Mouse (Mus musculus) lung, postnatal 0 days (tissue): Measurements from ENCODE around the gene Fam219a. TPM values are rescaled to one million over a fixed set of nuclear protein-coding genes. Genes with fewer than 3 reads are reported as not detected.

ENCODE experiments used
- ATAC-seq: fragments of 200-750 bp; cut with Nextera tagmentation; 2 replicates; pipeline ENCODE4 v1.8.0; 2017; ENCODE audit warnings: moderate library complexity
- DNase-seq: peaks from one replicate; pipeline ENCODE4 v3.0.0-alpha.2; 2016; ENCODE audit warnings: low spot score
- H3K27ac ChIP-seq: fragments of 300-500 bp; sonication (generic); 2 replicates; pipeline ENCODE4 v1.5.1; 2014; ENCODE audit warnings: antibody characterized with exemption, mild to moderate bottlenecking, low read length, mixed read lengths
- H3K27me3 ChIP-seq: fragments of 300-500 bp; sonication (generic); replicated peaks from 2 replicates; pipeline ENCODE4 v1.6.1; 2014; ENCODE audit warnings: low read length, mixed read lengths; ENCODE audit not compliant: insufficient read depth
- H3K36me3 ChIP-seq: fragments of 300-500 bp; sonication (generic); 2 replicates; pipeline ENCODE4 v1.6.1; 2014; ENCODE audit warnings: low read length, mixed read lengths; ENCODE audit not compliant: insufficient read depth
- H3K4me1 ChIP-seq: fragments of 300-500 bp; sonication (generic); 2 replicates; pipeline ENCODE4 v1.6.1; 2014; ENCODE audit warnings: antibody characterized with exemption, low read depth, low read length, mixed read lengths; ENCODE audit not compliant: insufficient read depth
- H3K4me2 ChIP-seq: fragments of 300-500 bp; sonication (generic); replicated peaks from 2 replicates; pipeline ENCODE4 v1.6.1; 2014; ENCODE audit warnings: low read depth, mild to moderate bottlenecking, low read length, moderate library complexity, mixed read lengths
- H3K4me3 ChIP-seq: fragments of 300-500 bp; sonication (generic); 2 replicates; pipeline ENCODE4 v1.5.1; 2014; ENCODE audit warnings: low read depth, low read length
- H3K9ac ChIP-seq: fragments of 300-500 bp; sonication (generic); replicated peaks from 2 replicates; pipeline ENCODE4 v1.6.1; 2014; ENCODE audit warnings: low read depth, mild to moderate bottlenecking
- H3K9me3 ChIP-seq: fragments of 300-500 bp; sonication (generic); 2 replicates; pipeline ENCODE4 v1.6.1; 2016; ENCODE audit warnings: low read length, mixed read lengths
- CTCF ChIP-seq: IDR thresholded peaks from 2 replicates; pipeline ENCODE4 v1.5.1; 2016; ENCODE audit warnings: antibody characterized with exemption, mild to moderate bottlenecking
- EP300 ChIP-seq: IDR thresholded peaks from 2 replicates; pipeline ENCODE4 v1.6.1; 2016; ENCODE audit warnings: antibody characterized with exemption, mild to moderate bottlenecking, control low read depth
- WGBS: fragments of 180-500 bp; shearing (Covaris S2); extraction: QIAGEN DNeasy Blood & Tissue Kit; methylation state at CpG from one replicate; pipeline ENCODE4 v1.1.7; 2014; 5-methylcytosine and 5-hydroxymethylcytosine counted together
- polyA plus RNA-seq: library from polyadenylated mRNA; unstranded; fragments of >200 nt; fragmentation: Nextera tagmentation; extraction: Ambion mirVana; gene quantifications from 2 replicates; pipeline ENCODE4 v1.2.1, GENCODE M21; 2015

Fam219a gene
- polyA plus RNA-seq, 1 experiment from 2014 or later = 4.7 TPM

GRCm38 (mm10) chr4:41545985-41546384 lies 23.4 kb downstream of the Fam219a start:
- H3K4me2 ChIP-seq = no peak overlapping the region
- no peak for TF ChIP-seq CTCF
- TF ChIP-seq EP300 = no peak
- H3K9me3 ChIP-seq = no peaks in the 10 kb centered on the region
- WGBS = 13% methylated on average over 8 of the region's 8 CpGs
- no peak overlapping the region for H3K9ac ChIP-seq
- DNase-seq = peak; percentile 49
- no peaks in the 10 kb centered on the region for H3K36me3 ChIP-seq
- peak; percentile 11; the same call in 1 of the 2 replicates for ATAC-seq
- H3K4me3 ChIP-seq = no peak overlapping the region
- no peaks in the 10 kb centered on the region for H3K4me1 ChIP-seq
- H3K27me3 ChIP-seq = no peaks in the 10 kb centered on the region
- H3K27ac ChIP-seq = no peak overlapping the region

DNA sequence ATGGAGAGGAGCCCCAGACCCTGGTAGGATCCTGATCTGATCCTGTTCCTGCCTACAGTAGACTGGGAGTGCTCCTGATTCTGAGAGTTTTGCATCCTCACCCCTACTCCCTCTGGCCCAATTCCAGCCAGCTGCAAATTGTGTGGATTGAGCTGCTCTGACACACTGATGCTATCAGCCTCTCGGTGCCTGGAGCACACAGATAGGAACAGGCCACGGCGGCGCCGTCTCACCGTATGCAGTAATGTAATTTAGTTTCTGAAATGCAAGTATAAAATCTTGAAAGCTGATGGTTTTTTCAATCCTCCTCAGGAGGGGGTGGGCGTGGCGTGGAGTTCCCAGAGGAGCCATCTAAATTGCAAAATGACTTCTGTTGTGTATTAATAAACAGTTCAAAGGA lies 27.2 kb downstream of the Fam219a start:
- DNase-seq (no peak), ATAC-seq (no peak)
- Histone ChIP-seq H3K4me1 (no peaks in the 10 kb centered on the region), H3K9ac (no peak overlapping the region), H3K9me3 (no peaks in the 10 kb centered on the region), H3K4me2 (no peak overlapping the region), H3K4me3 (no peak overlapping the region), H3K27ac (no peak overlapping the region), H3K27me3 (no peaks in the 10 kb centered on the region), H3K36me3 (no peaks in the 10 kb centered on the region)
- 67% methylated on average over 8 of the region's 8 CpGs for WGBS
- TF ChIP-seq CTCF (no peak), EP300 (no peak)

- no peaks in the 10 kb centered on the region for H3K4me1 ChIP-seq
- no peak for TF ChIP-seq EP300
- TF ChIP-seq CTCF = no peak
- no peaks in the 10 kb centered on the region for H3K9me3 ChIP-seq
- H3K4me3 ChIP-seq = no peak overlapping the region
- 63% methylated on average over 5 of the region's 5 CpGs for WGBS
- no peaks in the 10 kb centered on the region for H3K36me3 ChIP-seq
- H3K27me3 ChIP-seq = no peaks in the 10 kb centered on the region
- no peak overlapping the region for H3K9ac ChIP-seq
- ATAC-seq (no peak), DNase-seq (no peak)
- H3K4me2 ChIP-seq = no peak overlapping the region
- H3K27ac ChIP-seq = no peak overlapping the region
Measured at GRCm38 (mm10) chr4:41534866-41535265, 34.5 kb downstream of the Fam219a start.

DNA sequence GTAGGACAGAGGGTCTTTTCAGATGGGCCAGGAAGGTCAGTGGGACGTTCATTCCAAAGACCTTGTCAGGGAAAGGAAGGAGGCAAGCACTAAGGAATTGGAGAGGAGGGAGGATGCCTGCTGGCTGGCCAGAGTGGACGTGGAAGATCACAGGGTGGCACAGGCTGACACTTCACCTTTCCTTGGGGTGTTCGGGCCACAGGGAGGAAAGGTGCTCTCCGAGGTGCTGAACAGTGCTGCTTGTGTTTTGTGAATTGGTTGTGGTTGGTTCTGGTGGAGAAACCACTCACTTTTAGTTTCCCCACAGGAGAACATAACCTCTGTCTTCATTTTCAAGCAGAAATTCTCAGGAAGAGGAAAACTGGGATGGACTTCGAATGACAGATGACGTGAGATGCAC lies 36.9 kb downstream of the Fam219a start:
- Histone ChIP-seq H3K4me2 (no peak overlapping the region), H3K9ac (no peak overlapping the region), H3K4me1 (no peaks in the 10 kb centered on the region), H3K9me3 (no peaks in the 10 kb centered on the region), H3K27ac (no peak overlapping the region), H3K36me3 (no peaks in the 10 kb centered on the region), H3K4me3 (no peak overlapping the region), H3K27me3 (no peaks in the 10 kb centered on the region)
- WGBS = 21% methylated on average over 6 of the region's 6 CpGs
- DNase-seq (no peak), ATAC-seq (no peak)
- TF ChIP-seq EP300 (no peak), CTCF (no peak)

DNA sequence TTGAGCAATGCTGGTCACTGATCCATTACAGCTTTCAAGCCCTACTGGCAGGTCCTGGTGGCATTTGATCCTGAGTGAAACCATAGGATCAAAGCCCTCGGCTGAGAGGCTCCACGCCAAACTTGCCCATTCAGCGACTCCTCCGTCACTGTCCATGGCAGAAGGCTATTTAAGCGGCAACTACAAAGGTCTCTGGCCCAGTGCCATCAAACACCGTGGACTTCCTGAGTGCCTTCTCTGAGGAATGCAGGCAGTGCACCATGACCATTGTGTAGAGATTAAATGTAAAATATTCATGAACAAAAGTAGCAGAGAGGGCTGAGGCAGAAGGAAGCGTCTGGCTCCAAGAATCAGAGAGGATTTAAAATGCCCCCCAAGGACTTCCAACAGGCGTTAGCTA lies 41.3 kb downstream of the Fam219a start:
- Histone ChIP-seq H3K4me3 (no peak overlapping the region), H3K9ac (no peak overlapping the region), H3K9me3 (no peaks in the 10 kb centered on the region), H3K27me3 (no peaks in the 10 kb centered on the region), H3K36me3 (no peaks in the 10 kb centered on the region), H3K4me2 (no peak overlapping the region), H3K27ac (no peak overlapping the region), H3K4me1 (no peaks in the 10 kb centered on the region)
- DNase-seq = no peak
- TF ChIP-seq EP300 (no peak), CTCF (no peak)
- 13% methylated on average over 8 of the region's 8 CpGs for WGBS
- ATAC-seq = no peak

- no peak overlapping the region for H3K4me2 ChIP-seq
Measured at GRCm38 (mm10) chr4:41527076-41527475, 42.3 kb downstream of the Fam219a start.

GRCm38 (mm10) chr4:41526553-41526952 lies 42.8 kb downstream of the Fam219a start:
- Histone ChIP-seq H3K9ac (no peak overlapping the region), H3K4me1 (no peaks in the 10 kb centered on the region), H3K27me3 (no peaks in the 10 kb centered on the region), H3K4me3 (no peak overlapping the region), H3K9me3 (no peaks in the 10 kb centered on the region), H3K4me2 (no peak overlapping the region), H3K27ac (no peak overlapping the region), H3K36me3 (no peaks in the 10 kb centered on the region)
- 53% methylated on average over 7 of the region's 7 CpGs for WGBS
- DNase-seq = no peak
- TF ChIP-seq CTCF (no peak), EP300 (no peak)
- no peak for ATAC-seq

More at GRCm38 (mm10) chr4:41527076-41527475, 42.3 kb downstream of the Fam219a start:
- TF ChIP-seq CTCF = no peak
- no peak for TF ChIP-seq EP300
- DNase-seq (no peak), ATAC-seq (no peak)
- Histone ChIP-seq H3K4me3 (no peak overlapping the region), H3K27me3 (no peaks in the 10 kb centered on the region), H3K9ac (no peak overlapping the region), H3K9me3 (no peaks in the 10 kb centered on the region), H3K4me1 (no peaks in the 10 kb centered on the region), H3K36me3 (no peaks in the 10 kb centered on the region), H3K27ac (no peak overlapping the region)
- 44% methylated on average over 13 of the region's 13 CpGs for WGBS
